Mouse (Mus musculus) megakaryocyte, embryonic 14.5 days (primary cell): ENCODE data around the gene Hist1h2ae.

ENCODE experiments used
- FLI1 ChIP-seq: IDR thresholded peaks from 2 replicates; pipeline ENCODE4 v1.6.1; 2012; ENCODE audit warnings: low read length, inconsistent platforms, mixed read lengths
- GATA1 ChIP-seq: IDR thresholded peaks from 3 replicates; pipeline ENCODE4 v1.6.1; 2012; ENCODE audit warnings: mixed read lengths, low read length, inconsistent platforms, borderline replicate concordance

- no peak for TF ChIP-seq GATA1
- TF ChIP-seq FLI1: no peak
Observed at GRCm38 (mm10) chr13:23556906-23557305, 14.1 kb downstream of the Hist1h2ae start.
